Mouse (Mus musculus) left cerebral cortex, adult 8-10 months (tissue): ENCODE data around the gene Psd4. TPM values are rescaled to one million over a fixed set of nuclear protein-coding genes. Genes with fewer than 3 reads are reported as not detected.

Experiments used
- DNase-seq, 2 experiments: peaks; one replicate each; pipeline ENCODE4 v3.0.0; 2022; ENCODE audit warnings: low spot score in 2 of 2
- total RNA-seq, 4 experiments: library from RNA; stranded (reverse); gene quantifications; 2 replicates each; pipeline ENCODE4 v1.2.4; 2022

Psd4 gene
- total RNA-seq, 4 experiments from 2014 or later, result 0.95 to 3.3 (median 1.8) TPM

GRCm38 (mm10) chr2:24429806-24430205 lies 62.4 kb downstream of the Psd4 start:
- DNase-seq, result no peak

GRCm38 (mm10) chr2:24434670-24435069 lies 67.3 kb downstream of the Psd4 start:
- DNase-seq, result no peak

GRCm38 (mm10) chr2:24435699-24436098 lies 68.3 kb downstream of the Psd4 start:
- no peak for DNase-seq

- DNase-seq, result no peak
Measured at GRCm38 (mm10) chr2:24440056-24440455, 72.7 kb downstream of the Psd4 start.

GRCm38 (mm10) chr2:24441899-24442298 lies 74.5 kb downstream of the Psd4 start:
- no peak for DNase-seq

GRCm38 (mm10) chr2:24442303-24442925 lies 75.0 kb downstream of the Psd4 start:
- DNase-seq, result no peak

- DNase-seq, result no peak
Measured at GRCm38 (mm10) chr2:24443256-24443790, 75.9 kb downstream of the Psd4 start.

- DNase-seq, result no peak
Measured at GRCm38 (mm10) chr2:24449111-24449510, 81.7 kb downstream of the Psd4 start.

GRCm38 (mm10) chr2:24453206-24453605 lies 85.8 kb downstream of the Psd4 start:
- no peak for DNase-seq

GRCm38 (mm10) chr2:24454429-24455011 lies 87.1 kb downstream of the Psd4 start:
- no peak for DNase-seq

- DNase-seq, result no peak
Measured at GRCm38 (mm10) chr2:24455057-24455855, 87.9 kb downstream of the Psd4 start.

- DNase-seq, result no peak
Measured at GRCm38 (mm10) chr2:24456841-24457240, 89.5 kb downstream of the Psd4 start.

GRCm38 (mm10) chr2:24460112-24460807 lies 92.9 kb downstream of the Psd4 start:
- DNase-seq, result no peak

GRCm38 (mm10) chr2:24460808-24461127 lies 93.4 kb downstream of the Psd4 start:
- no peak for DNase-seq

Other genes starting within 250 kb of the Psd4 start
- gene Il1f8, start 214.4 kb upstream of the Psd4 start, total RNA-seq, result not detected
- gene Il1f9, start 181.1 kb upstream of the Psd4 start, total RNA-seq, result not detected
- gene Il1f6, start 152.2 kb upstream of the Psd4 start, total RNA-seq, result not detected
- gene Il1f5, start 90.6 kb upstream of the Psd4 start, total RNA-seq, result under 1 TPM in 2 of 4 experiments, not detected in 2; 0.13 to 0.19 TPM
- not detected for gene Il1f10, start 76.4 kb upstream of the Psd4 start, total RNA-seq
- not detected for gene Il1rn, start 30.7 kb upstream of the Psd4 start, total RNA-seq
- not detected for gene Pax8, start 108.0 kb downstream of the Psd4 start, total RNA-seq